Mouse (Mus musculus): ENCODE data around the gene Saa2.

Gene Saa2

DNA sequence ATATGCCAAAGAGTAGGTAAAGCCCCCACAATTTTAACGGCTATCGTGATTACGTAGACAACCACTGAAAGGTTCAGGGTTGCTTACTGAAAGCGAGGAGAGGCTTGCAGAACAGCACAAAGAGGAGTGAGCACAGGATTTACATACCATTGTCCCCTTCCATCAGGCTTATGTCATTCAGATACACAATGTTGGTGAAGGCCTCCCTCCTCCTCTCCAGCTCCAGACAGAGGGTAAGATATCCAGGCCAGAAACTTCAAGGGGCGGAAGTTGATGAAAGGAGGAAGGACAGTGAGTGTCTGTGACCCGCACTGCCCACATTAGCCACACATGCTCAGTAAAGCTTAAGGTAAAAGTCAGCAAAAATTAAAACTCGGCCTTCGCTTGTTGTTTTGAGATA, 13.1 kb downstream of the Saa2 start:
- no peak for DNase-seq

DNA sequence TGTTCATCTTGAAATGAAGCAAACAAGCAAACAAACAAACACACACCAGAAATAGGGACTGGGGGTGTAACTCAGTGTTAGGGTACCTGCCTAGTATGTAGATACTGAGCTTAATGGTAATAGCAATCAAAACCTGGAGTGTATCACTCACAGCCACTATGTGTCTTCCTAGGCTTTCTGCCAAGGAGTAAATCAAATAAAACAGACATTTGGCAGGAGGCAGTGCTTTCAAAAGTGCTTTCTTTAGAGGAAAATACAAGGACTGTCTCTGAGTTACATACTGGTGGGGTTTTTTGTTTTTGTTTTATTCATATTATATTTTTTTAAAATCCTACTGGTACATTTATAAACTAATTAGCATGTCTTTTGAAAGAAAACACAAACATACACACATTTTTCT, 15.8 kb downstream of the Saa2 start:
- peak; percentile 3 for DNase-seq

DNA sequence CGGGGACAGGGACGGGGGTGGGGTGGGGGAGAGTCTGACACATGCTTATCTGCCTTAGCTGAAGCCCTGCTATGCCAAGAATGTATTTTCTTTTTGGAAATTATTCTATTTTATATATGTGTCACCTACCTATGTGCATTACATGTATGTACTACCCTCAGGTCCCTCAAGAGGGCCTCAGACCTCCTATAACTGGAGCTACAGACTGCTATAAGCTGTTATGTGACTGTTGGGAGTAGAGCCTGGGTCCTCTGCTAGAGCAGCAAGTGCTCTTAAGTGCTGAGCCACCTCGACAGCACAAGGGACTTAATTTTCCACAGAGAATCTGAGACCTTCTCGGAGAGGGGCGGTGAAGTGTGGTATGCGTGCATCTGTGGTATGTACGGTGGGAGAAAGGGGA, 16.9 kb downstream of the Saa2 start:
- DNase-seq: peak; percentile 9

DNA sequence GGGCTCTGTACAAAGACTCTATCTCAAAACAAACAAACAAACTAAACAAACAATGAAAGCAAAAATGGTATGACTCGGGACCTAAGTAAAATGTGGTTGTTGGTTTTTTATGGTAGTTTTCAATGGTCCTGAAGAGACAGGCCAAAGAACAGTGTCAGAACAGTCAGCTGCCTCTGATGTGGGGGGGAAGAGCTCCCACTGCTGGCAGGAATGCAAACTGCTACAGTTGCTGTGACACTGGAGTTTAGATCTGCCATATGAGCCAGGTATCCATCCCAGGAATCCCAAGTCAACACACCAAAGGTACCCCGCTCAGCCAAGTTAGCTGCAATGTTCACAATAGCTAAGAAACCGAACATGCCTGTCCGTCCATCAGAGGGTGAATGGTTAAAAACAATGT, 19.1 kb downstream of the Saa2 start:
- DNase-seq: peak; percentile 89

DNA sequence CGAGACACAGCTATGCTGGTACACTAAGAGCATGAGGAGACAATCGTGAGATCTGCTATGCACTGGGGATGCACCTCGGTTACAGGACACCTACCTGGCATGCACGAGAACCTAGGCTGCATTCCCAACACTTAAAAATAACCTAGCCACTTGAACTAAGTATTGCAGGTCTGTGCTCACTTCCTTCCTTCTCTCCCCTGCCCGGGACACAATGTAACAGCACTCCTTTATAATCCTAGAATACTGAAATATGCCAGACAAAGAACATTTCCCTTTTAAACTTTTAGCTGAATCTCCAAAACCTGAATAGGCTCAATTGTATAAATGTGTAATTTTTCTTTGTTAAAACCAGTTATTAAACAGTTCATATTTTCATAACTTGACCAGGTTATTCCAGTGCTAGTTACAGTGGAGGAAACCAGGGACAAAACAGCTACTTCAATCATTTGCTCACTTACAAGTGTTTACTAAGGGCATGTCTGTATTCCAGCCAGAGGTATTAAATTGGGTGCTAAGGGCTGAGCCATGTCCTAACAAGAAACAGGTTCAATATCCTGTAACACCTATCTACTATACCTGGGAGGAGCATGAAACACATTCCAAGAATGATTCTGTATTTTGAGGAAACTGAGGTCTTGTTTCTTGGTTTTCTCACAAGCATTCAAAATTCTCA, 37.7 kb downstream of the Saa2 start:
- DNase-seq: peak; percentile 77

DNA sequence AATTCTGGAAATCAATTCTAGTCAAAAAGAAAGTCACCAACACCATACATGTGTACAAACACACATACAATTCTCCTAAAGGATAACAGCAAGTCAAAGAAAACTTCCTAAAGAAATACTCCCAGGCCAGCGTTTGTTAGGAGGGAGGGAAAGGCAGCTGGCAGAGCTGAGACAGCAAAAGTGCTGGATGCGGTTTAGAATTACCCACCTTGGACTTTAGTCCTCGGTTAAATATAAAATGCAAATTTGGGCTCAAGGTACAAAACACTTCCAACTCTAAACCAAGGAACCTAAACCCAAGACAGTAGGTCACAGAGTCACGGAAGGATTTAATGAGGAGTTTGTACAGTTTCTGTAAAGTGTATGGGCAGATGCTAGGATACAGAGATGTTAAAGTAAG, 42.3 kb downstream of the Saa2 start:
- DNase-seq: no peak

DNA sequence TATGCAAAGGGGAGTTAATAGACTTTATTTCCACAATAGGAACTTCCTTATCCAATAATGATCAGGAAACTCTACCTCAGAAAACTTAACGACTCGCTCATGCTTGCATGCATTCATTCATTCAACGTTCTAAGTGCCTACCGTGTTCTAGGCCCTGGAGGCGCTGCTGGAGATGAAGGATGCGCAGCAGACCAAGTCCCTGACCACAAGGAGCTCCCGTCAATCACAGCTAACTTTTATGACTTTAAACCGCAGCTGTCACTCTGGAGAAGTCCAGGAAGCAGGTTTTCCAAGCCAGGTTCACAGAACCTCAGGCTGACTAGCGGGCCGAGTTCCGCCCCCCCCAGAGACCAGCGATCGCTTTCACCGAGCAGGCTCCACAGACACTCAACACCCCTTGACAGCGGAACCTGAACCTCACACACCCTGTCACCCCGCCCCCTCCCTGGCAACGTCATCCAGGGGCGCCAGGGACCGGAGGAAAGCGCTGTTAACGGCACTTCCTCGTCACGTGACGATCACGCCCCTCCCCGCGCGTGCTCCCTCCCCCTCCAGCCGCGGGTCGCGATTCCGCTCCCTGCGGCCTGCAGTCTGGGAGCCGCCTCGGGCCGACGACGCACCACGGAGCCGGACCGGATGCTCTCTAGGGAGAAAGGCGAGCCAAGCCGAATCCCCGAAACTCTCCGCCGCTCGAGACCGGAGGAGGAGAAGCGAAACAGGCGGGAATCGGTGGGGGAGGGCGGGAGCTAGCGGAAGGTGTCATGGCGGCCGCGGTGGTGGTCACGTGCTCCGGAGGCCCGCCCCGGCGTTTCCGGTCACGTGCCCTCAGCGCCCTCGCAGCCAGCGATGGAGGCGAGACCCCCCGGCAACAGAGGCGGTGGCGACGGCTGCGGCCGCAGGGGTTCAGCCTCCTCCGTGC, 44.0 kb downstream of the Saa2 start, which contains the start of the genes Hps5 and Gtf2h1:
TSS of gene Hps5 (minus strand) at position 778 of the 919 bp plus-strand sequence.
TSS of gene Gtf2h1 (plus strand) at position 817 of the 919 bp plus-strand sequence.
- peak; percentile 100 for DNase-seq

DNA sequence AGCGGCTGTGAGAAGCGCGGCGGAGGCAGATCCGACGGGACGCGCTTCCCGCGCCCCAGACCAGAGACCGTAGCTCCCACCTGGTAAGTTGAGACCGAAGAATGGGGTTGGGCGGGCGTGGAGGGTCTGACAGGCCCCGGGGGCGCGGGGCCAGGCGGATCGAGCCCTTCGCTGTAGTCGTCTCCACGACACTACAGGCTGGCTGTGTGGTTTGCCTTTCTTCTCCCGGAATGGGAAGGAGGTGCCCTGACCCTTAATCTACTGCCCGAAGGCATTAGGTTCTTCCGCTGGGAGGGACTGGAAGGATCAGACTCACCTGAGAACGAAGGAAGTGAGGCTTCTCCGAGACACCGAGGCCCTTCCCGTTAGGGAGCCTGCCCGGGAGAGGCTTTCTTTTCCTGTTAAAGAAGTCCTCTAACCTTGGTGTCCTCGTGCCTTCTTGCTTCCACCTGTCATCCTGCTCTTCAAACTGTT, 44.7 kb downstream of the Saa2 start:
- no peak for DNase-seq

DNA sequence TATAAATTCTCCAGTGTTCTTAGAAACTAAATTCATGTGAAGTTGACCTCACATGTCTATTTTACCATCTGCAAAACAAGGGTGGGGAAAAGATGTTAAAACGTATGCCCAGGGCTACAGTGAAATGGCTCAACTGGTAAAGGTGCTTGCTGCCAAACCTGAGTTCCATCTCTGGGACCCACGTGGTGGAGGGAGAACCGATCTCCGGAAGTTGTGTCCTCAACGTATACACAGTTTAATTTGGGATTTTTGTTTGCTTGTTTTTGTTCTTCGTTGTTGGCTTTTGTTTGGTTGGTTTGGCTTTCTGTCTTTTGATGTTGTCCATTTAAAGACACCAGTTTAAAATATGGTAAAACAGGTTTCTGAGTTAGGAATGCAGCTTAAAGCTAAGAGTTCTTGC, 45.2 kb downstream of the Saa2 start:
- no peak for DNase-seq

Data from heart, adult 11 months (tissue).